Mouse (Mus musculus) midbrain, postnatal 0 days (tissue): ENCODE results near the gene Samd14. TPM values are rescaled to one million over a fixed set of nuclear protein-coding genes. Genes with fewer than 3 reads are reported as not detected.

Experiments
- ATAC-seq: fragments of 200-750 bp; cut with Nextera tagmentation; 2 replicates; pipeline ENCODE4 v1.8.0; 2017; ENCODE audit warnings: moderate number of reproducible peaks, mild to moderate bottlenecking, moderate TSS enrichment, moderate library complexity; ENCODE audit not compliant: low FRiP score
- DNase-seq: peaks from one replicate; pipeline ENCODE4 v3.0.0-alpha.2; 2015; ENCODE audit warnings: low spot score
- H3K27ac ChIP-seq: fragments of 300-500 bp; sonication (generic); 2 replicates; pipeline ENCODE4 v1.5.1; 2014; ENCODE audit warnings: low read depth, mild to moderate bottlenecking, low read length, mixed read lengths
- H3K27me3 ChIP-seq: fragments of 300-500 bp; sonication (generic); 2 replicates; pipeline ENCODE4 v1.6.1; 2014; ENCODE audit warnings: low read length, control low read depth, mixed read lengths; ENCODE audit not compliant: insufficient read depth
- H3K36me3 ChIP-seq: fragments of 300-500 bp; sonication (generic); 2 replicates; pipeline ENCODE4 v1.6.1; 2014; ENCODE audit warnings: low read length, control low read depth, mixed read lengths; ENCODE audit not compliant: insufficient read depth
- H3K4me1 ChIP-seq: fragments of 300-500 bp; sonication (generic); 2 replicates; pipeline ENCODE4 v1.6.1; 2014; ENCODE audit warnings: mild to moderate bottlenecking, control low read depth, antibody characterized with exemption, low read length, mixed read lengths; ENCODE audit not compliant: insufficient read depth
- H3K4me2 ChIP-seq: fragments of 300-500 bp; sonication (generic); 2 replicates; pipeline ENCODE4 v1.6.1; 2014; ENCODE audit warnings: low read depth, mild to moderate bottlenecking, low read length, mixed read lengths; ENCODE audit not compliant: poor library complexity, severe bottlenecking
- H3K4me3 ChIP-seq: fragments of 300-500 bp; sonication (generic); 2 replicates; pipeline ENCODE4 v1.5.1; 2014; ENCODE audit warnings: low read depth, mild to moderate bottlenecking, low read length, moderate library complexity
- H3K9ac ChIP-seq: fragments of 300-500 bp; sonication (generic); replicated peaks from 2 replicates; pipeline ENCODE4 v1.6.1; 2014; ENCODE audit warnings: mild to moderate bottlenecking, low read length, moderate library complexity, mixed read lengths; ENCODE audit not compliant: poor library complexity, severe bottlenecking
- H3K9me3 ChIP-seq: fragments of 300-500 bp; sonication (generic); 2 replicates; pipeline ENCODE4 v1.6.1; 2016; ENCODE audit warnings: low read length, control low read depth
- CTCF ChIP-seq: IDR thresholded peaks from 2 replicates; pipeline ENCODE4 v1.5.1; 2016; ENCODE audit warnings: antibody characterized with exemption, mild to moderate bottlenecking
- WGBS: fragments of 180-500 bp; shearing (Covaris S2); extraction: QIAGEN DNeasy Blood & Tissue Kit; methylation state at CpG from one replicate; pipeline ENCODE4 v1.1.7; 2014; 5-methylcytosine and 5-hydroxymethylcytosine counted together
- polyA plus RNA-seq: library from polyadenylated mRNA; unstranded; fragments of >200 nt; fragmentation: Nextera tagmentation; extraction: Ambion mirVana; gene quantifications from 2 replicates; pipeline ENCODE4 v1.2.1, GENCODE M21; 2015
- total RNA-seq: library from RNA; depleted of rRNA; stranded (reverse); fragments of >200 nt; gene quantifications from 2 replicates; pipeline ENCODE4 v1.2.3, GENCODE M21; 2014

Gene Samd14
- total and polyA plus RNA-seq, 2 experiments from 2014 or later = 158 to 243 TPM

DNA sequence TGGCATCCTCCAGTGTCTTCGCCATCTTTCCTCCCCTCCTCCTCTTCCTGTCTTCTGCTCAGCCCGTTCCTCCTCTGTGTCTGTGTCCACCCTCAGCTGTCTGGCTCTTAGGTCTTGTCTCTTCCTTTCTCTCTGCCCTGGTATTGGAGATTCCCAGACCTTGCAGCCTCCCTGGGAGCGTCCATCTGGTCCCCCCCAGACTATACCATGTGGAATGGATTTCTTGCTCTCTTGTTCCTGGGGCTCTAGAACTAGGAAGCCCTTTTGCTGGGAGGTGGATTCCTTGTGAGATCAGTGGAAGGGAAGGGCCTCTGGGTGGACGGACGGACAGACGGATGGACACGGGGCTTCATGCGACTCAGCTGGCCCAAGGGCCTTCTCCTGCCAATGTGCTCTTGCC lies 13.6 kb upstream of the Samd14 start:
- no peak overlapping the region; the same call in 1 of the 2 replicates for H3K4me3 ChIP-seq
- no peak for DNase-seq
- no peaks in the 10 kb centered on the region for H3K27me3 ChIP-seq
- H3K9me3 ChIP-seq = no peaks in the 10 kb centered on the region
- 86% methylated on average over 8 of the region's 8 CpGs for WGBS
- peaks cover 33% of the 10 kb centered on the region for H3K36me3 ChIP-seq
- no peak overlapping the region for H3K4me2 ChIP-seq
- ATAC-seq = no peak
- TF ChIP-seq CTCF = no peak
- H3K9ac ChIP-seq = 0 out of 2 replicates have a peak overlapping the region, but pooled peaks have one; percentile 5
- peaks cover 25% of the 10 kb centered on the region for H3K4me1 ChIP-seq
- H3K27ac ChIP-seq = no peak overlapping the region

DNA sequence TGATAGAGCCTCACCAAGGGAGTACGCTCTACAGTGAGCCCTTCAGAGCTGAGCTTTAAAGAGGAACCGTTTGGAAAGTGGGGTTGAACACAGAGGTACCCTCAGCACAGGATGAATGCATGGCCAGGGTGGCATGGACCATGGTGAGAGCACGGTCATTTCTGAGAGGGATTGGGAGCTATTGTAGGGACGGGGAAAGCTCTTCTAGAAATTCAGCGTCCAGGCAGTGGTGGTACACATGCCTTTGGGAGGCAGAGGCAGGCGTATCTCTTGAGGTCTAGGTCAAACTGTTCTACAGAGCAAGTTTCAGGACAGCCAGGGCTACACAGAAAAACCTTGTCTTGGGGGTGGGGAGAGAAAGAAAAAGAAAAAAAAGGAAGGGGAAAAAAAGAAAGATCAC lies 12.7 kb upstream of the Samd14 start:
- no peak overlapping the region for H3K9ac ChIP-seq
- H3K4me3 ChIP-seq = no peak overlapping the region
- H3K36me3 ChIP-seq = peaks cover 40% of the 10 kb centered on the region
- H3K9me3 ChIP-seq = no peaks in the 10 kb centered on the region
- H3K4me2 ChIP-seq = no peak overlapping the region
- no peak for ATAC-seq
- no peaks in the 10 kb centered on the region for H3K27me3 ChIP-seq
- no peak for DNase-seq
- H3K4me1 ChIP-seq = peaks cover 25% of the 10 kb centered on the region
- TF ChIP-seq CTCF = no peak
- no peak overlapping the region for H3K27ac ChIP-seq
- WGBS = 91% methylated on average over 6 of the region's 6 CpGs

DNA sequence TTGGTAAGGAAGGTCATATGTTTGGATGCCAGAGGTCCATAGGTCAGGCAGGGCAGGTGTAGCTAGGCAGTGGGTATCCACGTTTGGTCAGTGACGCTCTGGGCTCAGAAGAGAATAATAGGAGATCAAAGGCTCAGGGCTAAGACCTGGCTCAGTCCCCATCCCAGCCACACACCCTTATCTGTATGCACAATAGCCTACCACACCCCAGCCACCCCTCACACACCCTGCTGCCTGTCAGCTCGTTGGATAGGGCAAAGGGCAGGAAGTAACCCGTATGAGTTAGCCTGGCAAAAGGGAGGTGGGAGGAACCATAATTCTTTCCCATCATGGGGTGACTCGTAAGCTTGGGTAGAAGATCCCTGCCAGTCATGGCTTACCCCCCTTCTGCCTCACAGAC lies 12.1 kb upstream of the Samd14 start:
- peaks cover 46% of the 10 kb centered on the region for H3K36me3 ChIP-seq
- no peak overlapping the region for H3K27ac ChIP-seq
- WGBS = 65% methylated on average over 5 of the region's 5 CpGs
- H3K27me3 ChIP-seq = no peaks in the 10 kb centered on the region
- no peak overlapping the region for H3K9ac ChIP-seq
- H3K4me3 ChIP-seq = no peak overlapping the region
- no peak for TF ChIP-seq CTCF
- peaks cover 25% of the 10 kb centered on the region for H3K4me1 ChIP-seq
- H3K4me2 ChIP-seq = no peak overlapping the region
- ATAC-seq (no peak), DNase-seq (no peak)
- no peaks in the 10 kb centered on the region for H3K9me3 ChIP-seq

DNA sequence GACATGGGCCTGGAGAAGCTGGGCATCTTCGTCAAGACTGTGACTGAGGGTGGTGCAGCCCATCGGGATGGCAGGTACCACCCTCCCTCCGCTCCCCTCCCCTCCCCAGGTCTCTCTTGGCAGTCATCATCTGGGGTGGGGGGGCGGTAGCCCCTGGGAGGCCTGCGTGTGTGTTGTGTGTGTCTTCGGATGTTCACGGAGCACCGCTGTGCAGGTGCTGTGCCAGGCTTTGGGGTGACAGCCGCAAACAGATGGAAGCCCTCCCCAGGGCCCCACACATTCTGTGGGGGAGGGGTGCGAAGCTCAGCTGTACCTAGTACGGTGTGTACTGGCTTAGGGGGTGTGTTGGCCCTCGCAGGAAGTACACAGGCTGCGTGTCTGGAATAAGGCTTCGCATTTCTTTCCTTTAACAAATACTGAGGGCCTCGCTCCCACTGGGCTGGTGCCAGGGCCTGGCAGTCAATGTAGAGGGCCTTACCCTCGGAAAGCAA lies 11.6 kb upstream of the Samd14 start:
- TF ChIP-seq CTCF = no peak
- no peak overlapping the region for H3K4me2 ChIP-seq
- no peaks in the 10 kb centered on the region for H3K27me3 ChIP-seq
- no peak overlapping the region for H3K27ac ChIP-seq
- 74% methylated on average over 16 of the region's 16 CpGs for WGBS
- no peaks in the 10 kb centered on the region for H3K9me3 ChIP-seq
- peaks cover 49% of the 10 kb centered on the region for H3K36me3 ChIP-seq
- H3K4me1 ChIP-seq = peaks cover 25% of the 10 kb centered on the region
- 0 out of 2 replicates have a peak overlapping the region, but pooled peaks have one; percentile 29 for H3K9ac ChIP-seq
- DNase-seq (peak; percentile 55), ATAC-seq (no peak)
- no peak overlapping the region for H3K4me3 ChIP-seq

DNA sequence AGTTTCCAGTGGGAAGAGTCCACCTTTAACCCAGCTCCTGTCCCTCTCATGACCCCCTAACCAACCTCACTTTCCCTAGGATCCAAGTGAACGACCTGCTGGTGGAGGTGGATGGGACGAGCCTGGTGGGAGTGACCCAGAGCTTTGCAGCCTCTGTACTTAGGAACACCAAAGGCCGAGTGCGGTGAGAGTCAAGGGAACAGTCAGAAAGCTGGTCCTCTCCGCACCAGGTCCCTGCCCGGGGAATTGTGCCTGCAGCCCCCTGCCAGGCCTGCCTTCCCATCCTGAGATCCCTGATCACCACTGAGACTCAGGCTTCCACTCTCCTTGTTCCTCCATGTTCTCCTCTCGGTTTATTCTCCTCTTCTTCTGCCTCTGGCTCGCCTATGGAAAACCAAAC lies 9.6 kb upstream of the Samd14 start:
- DNase-seq (no peak), ATAC-seq (no peak)
- Histone ChIP-seq H3K9ac (no peak overlapping the region), H3K4me3 (no peak overlapping the region), H3K4me2 (no peak overlapping the region), H3K4me1 (peaks cover 8% of the 10 kb centered on the region), H3K27ac (no peak overlapping the region; the same call in 1 of the 2 replicates), H3K9me3 (no peaks in the 10 kb centered on the region), H3K36me3 (peaks cover 59% of the 10 kb centered on the region), H3K27me3 (no peaks in the 10 kb centered on the region)
- TF ChIP-seq CTCF = no peak
- WGBS = 81% methylated on average over 8 of the region's 8 CpGs

DNA sequence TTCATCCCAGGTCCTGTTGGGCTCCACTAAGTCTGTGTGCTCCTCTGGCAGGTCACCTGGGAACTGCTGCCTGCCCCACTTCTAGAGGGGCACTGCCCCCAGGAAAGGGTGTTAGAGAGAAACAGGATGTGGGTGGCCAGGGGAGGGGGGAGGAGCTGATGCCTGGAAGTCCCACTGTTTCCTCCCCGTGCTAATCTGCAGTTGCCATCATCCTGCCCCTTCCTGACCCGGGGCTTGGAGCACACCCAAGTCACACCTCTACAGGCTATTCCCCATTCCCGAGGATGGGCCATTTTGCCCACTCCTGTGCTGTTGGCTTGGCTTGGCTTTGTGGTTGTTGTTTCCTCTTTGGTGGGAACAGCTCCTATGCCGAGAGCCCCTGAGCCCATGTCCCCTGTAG lies 9.1 kb upstream of the Samd14 start:
- 58% methylated on average over 4 of the region's 4 CpGs for WGBS

More for the DNA sequence above, 9.1 kb upstream of the Samd14 start:
- H3K4me1 ChIP-seq = peaks cover 3% of the 10 kb centered on the region; the same call in 1 of the 2 replicates
- DNase-seq (no peak), ATAC-seq (no peak)
- H3K36me3 ChIP-seq = peaks cover 63% of the 10 kb centered on the region
- H3K27me3 ChIP-seq = no peaks in the 10 kb centered on the region
- no peak overlapping the region for H3K4me3 ChIP-seq
- no peak for TF ChIP-seq CTCF
- peak overlapping the region; percentile 67 for H3K27ac ChIP-seq
- no peaks in the 10 kb centered on the region for H3K9me3 ChIP-seq
- H3K9ac ChIP-seq = no peak overlapping the region
- H3K4me2 ChIP-seq = no peak overlapping the region
